Mouse (Mus musculus) adipocyte (in vitro differentiated cells): Measurements from ENCODE around the gene Myo10.

Experiments
- DNase-seq: peaks from one replicate; pipeline ENCODE4 v3.0.0-alpha.2; 2016; ENCODE audit warnings: low spot score

The Myo10 gene

GRCm38 (mm10) chr15:25844771-25845170 lies 222.4 kb downstream of the Myo10 start:
- no peak for DNase-seq

GRCm38 (mm10) chr15:25847576-25848168 lies 225.3 kb downstream of the Myo10 start:
- DNase-seq, result no peak

- no peak for DNase-seq
Observed at GRCm38 (mm10) chr15:25850552-25850951, 228.2 kb downstream of the Myo10 start.

- DNase-seq, result no peak
Observed at GRCm38 (mm10) chr15:25854270-25854904, 232.1 kb downstream of the Myo10 start.

GRCm38 (mm10) chr15:25858611-25859058 lies 236.3 kb downstream of the Myo10 start:
- no peak for DNase-seq

GRCm38 (mm10) chr15:25859469-25859868 lies 237.1 kb downstream of the Myo10 start:
- DNase-seq, result no peak

- DNase-seq, result no peak
Observed at GRCm38 (mm10) chr15:25861900-25862299, 239.6 kb downstream of the Myo10 start.
